Mouse (Mus musculus) limb, embryonic 10.5 days (tissue): ENCODE measurements around the gene Umad1. TPM values are rescaled to one million over a fixed set of nuclear protein-coding genes. Genes with fewer than 3 reads are reported as not detected.

ENCODE experiments used
- DNase-seq: peaks from one replicate; pipeline ENCODE4 v3.0.0-alpha.2; 2017; ENCODE audit warnings: low spot score
- H3K27ac ChIP-seq: fragments of 300-500 bp; sonication (generic); 2 replicates; pipeline ENCODE4 v1.5.1; 2016; ENCODE audit warnings: mild to moderate bottlenecking
- H3K27me3 ChIP-seq: fragments of 300-500 bp; sonication (generic); 2 replicates; pipeline ENCODE4 v1.6.1; 2016; ENCODE audit warnings: low read depth, mild to moderate bottlenecking; ENCODE audit not compliant: poor library complexity, severe bottlenecking
- H3K36me3 ChIP-seq: fragments of 300-500 bp; sonication (generic); 2 replicates; pipeline ENCODE4 v1.6.1; 2016; ENCODE audit warnings: mild to moderate bottlenecking, moderate library complexity
- H3K4me1 ChIP-seq: fragments of 300-500 bp; sonication (generic); 2 replicates; pipeline ENCODE4 v1.6.1; 2016
- H3K4me3 ChIP-seq: fragments of 300-500 bp; sonication (generic); 2 replicates; pipeline ENCODE4 v1.5.1; 2016; ENCODE audit warnings: mild to moderate bottlenecking, moderate library complexity
- H3K9me3 ChIP-seq: fragments of 300-500 bp; sonication (generic); replicated peaks from 2 replicates; pipeline ENCODE4 v1.6.1; 2016; ENCODE audit warnings: mild to moderate bottlenecking
- WGBS: fragments of 180-500 bp; shearing (Covaris S2); methylation state at CpG from one replicate; pipeline ENCODE4 v1.1.7; 2016; 5-methylcytosine and 5-hydroxymethylcytosine counted together
- polyA plus RNA-seq: library from polyadenylated mRNA; unstranded; fragments of >200 nt; fragmentation: Nextera tagmentation; extraction: Ambion mirVana; gene quantifications from 2 replicates; pipeline ENCODE4 v1.2.1, GENCODE M21; 2016

The Umad1 gene
- 14.4 and 15.3 TPM in 2 replicates for polyA plus RNA-seq

DNA sequence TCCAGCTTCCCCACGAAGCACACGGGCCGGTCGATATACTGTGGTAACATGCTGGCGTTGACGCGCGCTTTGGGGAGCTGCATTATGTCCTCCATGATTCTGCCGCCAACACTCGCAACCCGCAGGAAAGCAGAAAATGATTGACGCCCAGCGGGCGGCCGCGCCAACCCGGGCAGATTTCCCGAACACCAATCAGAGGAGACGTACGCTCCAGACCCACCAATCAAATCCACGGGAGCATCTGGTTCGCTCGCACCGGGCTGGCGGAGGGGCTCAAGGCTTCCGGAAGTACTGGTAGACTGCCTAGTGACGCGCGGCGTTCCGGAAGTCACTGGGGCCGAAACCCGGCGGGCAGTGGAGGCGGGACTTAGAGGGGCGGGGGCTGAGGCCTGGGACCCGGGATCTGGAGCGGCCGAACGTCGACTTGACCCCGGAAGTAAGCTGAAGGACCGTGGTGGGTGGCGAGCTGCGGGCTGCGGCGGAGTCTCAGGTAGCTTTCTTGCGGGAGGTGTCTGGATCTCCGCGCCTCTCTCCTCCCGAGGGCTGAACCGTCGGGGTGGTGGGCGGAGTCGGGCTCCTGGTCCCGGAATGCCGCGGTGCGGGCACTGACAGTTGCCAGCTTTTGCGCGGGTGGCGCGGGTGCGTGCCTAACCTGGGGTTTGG, at the start of gene Umad1, which contains the start of the genes Rpa3 and Gm45062:
Umad1 (plus strand) TSS at position 285 of the 663 bp plus-strand sequence.
Rpa3 (minus strand) TSS at position 170 of the 663 bp plus-strand sequence.
Gm45062 (plus strand) TSS at position 447 of the 663 bp plus-strand sequence.
- WGBS = under 1% methylated on average over 64 of the region's 64 CpGs
- peak within 1 kb of the TSS; percentile 66 for H3K4me3 ChIP-seq
- peaks cover 13% of the 10 kb centered on the region for H3K4me1 ChIP-seq

DNA sequence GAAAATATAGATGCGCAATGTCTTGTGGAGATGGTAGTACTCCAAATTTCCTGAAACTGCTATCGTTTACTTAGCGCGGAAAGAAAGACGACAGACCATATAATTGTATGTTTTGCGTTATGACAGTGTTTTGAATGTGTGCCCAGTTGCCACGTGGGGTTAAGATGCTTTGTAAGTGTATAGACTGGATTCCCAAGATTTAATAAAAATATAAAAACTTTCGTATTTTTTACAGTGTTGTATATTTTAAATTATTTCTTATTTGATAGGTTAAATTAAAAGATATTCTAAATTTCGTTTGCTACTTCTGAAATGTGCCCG, 49.3 kb upstream of the Umad1 start:
- peak overlapping the region; percentile 98 for H3K27ac ChIP-seq
- no peaks in the 10 kb centered on the region for H3K9me3 ChIP-seq
- H3K27me3 ChIP-seq = no peaks in the 10 kb centered on the region
- peaks cover 12% of the 10 kb centered on the region for H3K4me1 ChIP-seq
- no peak for DNase-seq
- peak overlapping the region; percentile 86 for H3K4me3 ChIP-seq
- peaks cover 25% of the 10 kb centered on the region for H3K36me3 ChIP-seq
- WGBS = 13% methylated on average over 10 of the region's 10 CpGs

More for the DNA sequence above, at the start of gene Umad1, which contains the start of the genes Rpa3 and Gm45062:
- Histone ChIP-seq H3K36me3 (peaks cover 22% of the 10 kb centered on the region), H3K9me3 (no peaks in the 10 kb centered on the region), H3K27me3 (no peaks in the 10 kb centered on the region), H3K27ac (peak within 1 kb of the TSS; percentile 86)
- peak; percentile 97 for DNase-seq

DNA sequence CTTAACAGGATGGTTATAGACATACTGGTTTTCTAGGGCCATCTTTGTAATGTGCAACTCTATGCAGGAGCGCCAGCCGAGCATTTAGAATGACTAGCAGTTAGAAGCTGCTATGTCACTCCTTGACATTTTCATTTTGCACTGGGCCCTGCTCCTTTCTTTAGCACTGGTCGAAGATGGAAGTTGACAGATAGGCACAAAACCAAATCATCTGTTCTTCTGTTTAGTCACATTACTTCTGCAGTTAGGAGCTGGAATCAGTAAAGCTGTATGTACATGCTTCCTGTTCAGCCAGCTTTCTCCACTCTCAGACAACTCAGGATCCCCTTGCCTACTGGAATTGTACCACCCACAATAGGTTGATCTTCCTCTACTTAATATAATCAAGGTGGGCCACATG, 48.4 kb upstream of the Umad1 start:
- Histone ChIP-seq H3K27ac (no peak overlapping the region), H3K4me1 (peaks cover 12% of the 10 kb centered on the region), H3K36me3 (peaks cover 33% of the 10 kb centered on the region), H3K9me3 (no peaks in the 10 kb centered on the region), H3K4me3 (peak overlapping the region; percentile 86; the same call in 1 of the 2 replicates), H3K27me3 (no peaks in the 10 kb centered on the region)
- no peak for DNase-seq
- WGBS = 95% methylated on average over 3 of the region's 3 CpGs

DNA sequence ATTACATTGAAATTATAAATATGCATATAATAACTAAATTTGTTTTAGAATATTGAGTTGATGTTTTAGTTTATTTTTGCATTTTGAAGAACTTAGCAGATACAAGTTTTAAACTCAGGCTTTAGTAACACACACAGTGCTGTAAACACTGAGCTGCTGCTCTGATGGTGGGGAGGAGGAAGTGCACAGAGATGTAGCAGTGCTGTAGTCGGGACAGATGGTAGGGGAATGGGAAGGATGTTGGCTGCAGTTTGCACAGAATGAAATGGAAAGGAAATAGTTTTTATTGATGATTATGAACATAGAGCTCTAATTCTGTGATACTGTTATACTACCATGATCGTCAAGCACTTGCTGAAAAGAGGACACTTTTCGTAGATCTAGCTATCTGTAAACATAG, 32.1 kb upstream of the Umad1 start:
- DNase-seq = no peak
- no peak overlapping the region for H3K4me3 ChIP-seq
- H3K9me3 ChIP-seq = no peaks in the 10 kb centered on the region
- H3K27me3 ChIP-seq = no peaks in the 10 kb centered on the region
- peaks cover 47% of the 10 kb centered on the region for H3K36me3 ChIP-seq
- WGBS = 88% methylated on average over 3 of the region's 3 CpGs
- no peaks in the 10 kb centered on the region for H3K4me1 ChIP-seq
- no peak overlapping the region for H3K27ac ChIP-seq

DNA sequence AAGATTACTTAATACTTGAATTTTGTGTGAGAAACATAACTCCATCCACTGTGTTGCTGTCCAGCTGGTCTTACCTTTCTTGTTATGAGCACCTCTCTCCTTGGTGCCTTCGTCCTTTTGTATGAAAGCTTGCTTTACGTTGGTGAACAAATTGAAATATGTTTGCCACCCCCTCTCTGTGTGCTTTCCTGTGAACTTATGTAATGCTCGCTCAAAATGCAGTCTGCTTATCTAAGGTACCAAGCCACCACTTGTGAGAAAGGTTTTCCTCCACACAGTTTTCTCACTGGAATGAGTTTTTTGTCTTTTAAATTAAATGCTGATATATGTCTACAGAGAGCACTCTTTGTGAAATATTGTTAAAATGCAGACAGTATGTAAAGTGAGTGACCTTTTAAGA, 30.5 kb upstream of the Umad1 start:
- 93% methylated on average over 3 of the region's 3 CpGs for WGBS
- no peaks in the 10 kb centered on the region for H3K9me3 ChIP-seq
- H3K4me3 ChIP-seq = no peak overlapping the region
- DNase-seq = no peak
- H3K27me3 ChIP-seq = no peaks in the 10 kb centered on the region
- no peak overlapping the region for H3K27ac ChIP-seq
- peaks cover 58% of the 10 kb centered on the region for H3K36me3 ChIP-seq
- no peaks in the 10 kb centered on the region for H3K4me1 ChIP-seq

DNA sequence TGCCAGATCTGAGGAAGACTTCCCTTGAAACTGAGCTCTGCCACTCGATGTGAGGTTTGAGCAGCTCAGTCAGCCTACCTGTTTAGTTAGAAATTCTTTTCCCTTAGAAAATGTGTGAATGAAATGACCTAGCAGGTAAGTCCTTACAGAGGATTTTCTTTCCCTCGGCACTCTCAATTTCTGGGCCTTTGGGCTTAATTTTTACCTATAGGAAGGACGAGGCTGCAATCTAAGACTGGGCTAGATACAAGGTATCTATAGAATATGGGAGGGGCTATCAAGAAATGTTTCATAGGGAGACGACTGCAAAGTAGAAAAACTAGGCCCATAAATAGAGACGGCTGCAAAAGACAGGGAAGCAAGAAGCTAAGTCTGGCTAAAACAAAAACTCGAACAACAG, 772 bp upstream of the Umad1 start:
- no peaks in the 10 kb centered on the region for H3K27me3 ChIP-seq
- H3K4me3 ChIP-seq = peak overlapping the region; percentile 66
- no peaks in the 10 kb centered on the region for H3K9me3 ChIP-seq
- peaks cover 29% of the 10 kb centered on the region for H3K36me3 ChIP-seq
- H3K27ac ChIP-seq = peak overlapping the region; percentile 86
- peaks cover 13% of the 10 kb centered on the region for H3K4me1 ChIP-seq
- 13% methylated on average over 6 of the region's 6 CpGs for WGBS
- no peak for DNase-seq

DNA sequence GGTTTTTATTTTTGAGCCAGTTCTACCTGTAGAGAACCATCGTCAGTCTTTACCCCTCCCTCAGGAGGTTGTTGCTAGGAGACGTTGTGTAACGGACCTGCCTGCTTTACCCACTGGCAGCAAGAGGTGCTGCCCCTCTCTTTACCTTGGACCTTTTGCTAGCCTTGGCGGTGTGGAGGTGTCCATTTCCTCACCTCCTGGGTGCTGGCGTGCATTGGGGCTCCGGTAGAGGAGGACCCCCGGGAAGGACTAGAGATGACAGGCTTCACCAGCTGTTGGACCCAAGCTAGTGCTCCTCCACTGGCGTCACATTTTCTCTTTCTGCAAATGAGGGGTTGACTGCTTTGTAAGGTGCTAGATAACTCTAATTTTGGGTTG, 568 bp downstream of the Umad1 start:
- no peak for DNase-seq
- H3K36me3 ChIP-seq = peaks cover 17% of the 10 kb centered on the region
- H3K4me1 ChIP-seq = peaks cover 13% of the 10 kb centered on the region
- no peaks in the 10 kb centered on the region for H3K27me3 ChIP-seq
- peak overlapping the region; percentile 86 for H3K27ac ChIP-seq
- no peaks in the 10 kb centered on the region for H3K9me3 ChIP-seq
- 0% methylated on average over 8 of the region's 8 CpGs for WGBS
- peak overlapping the region; percentile 66 for H3K4me3 ChIP-seq

DNA sequence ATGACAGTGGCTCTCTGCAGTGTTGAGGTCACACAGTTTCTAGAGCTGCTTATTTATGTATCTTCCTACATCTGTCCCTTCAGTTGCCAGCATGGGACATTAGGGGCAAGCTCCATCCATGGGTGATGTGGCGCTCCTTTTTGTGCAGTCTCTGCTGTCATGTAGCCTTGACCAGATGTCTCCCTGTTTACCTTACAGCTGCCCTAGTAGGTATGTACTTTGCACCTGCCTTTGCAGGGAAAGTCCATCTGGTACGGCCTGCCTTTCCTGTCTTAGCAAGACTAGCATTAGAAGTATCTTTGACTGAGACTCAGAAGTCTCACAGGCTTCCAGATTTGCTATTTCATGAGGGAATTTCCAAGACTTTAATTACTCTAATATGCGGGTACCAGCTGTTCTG, 12.0 kb downstream of the Umad1 start:
- 96% methylated on average over 3 of the region's 3 CpGs for WGBS
- Histone ChIP-seq H3K4me3 (no peak overlapping the region), H3K4me1 (no peaks in the 10 kb centered on the region), H3K27me3 (no peaks in the 10 kb centered on the region), H3K9me3 (no peaks in the 10 kb centered on the region), H3K36me3 (0 out of 2 replicates have a peak, but pooled peaks cover 5% of the 10 kb centered on the region), H3K27ac (no peak overlapping the region)
- DNase-seq = no peak

DNA sequence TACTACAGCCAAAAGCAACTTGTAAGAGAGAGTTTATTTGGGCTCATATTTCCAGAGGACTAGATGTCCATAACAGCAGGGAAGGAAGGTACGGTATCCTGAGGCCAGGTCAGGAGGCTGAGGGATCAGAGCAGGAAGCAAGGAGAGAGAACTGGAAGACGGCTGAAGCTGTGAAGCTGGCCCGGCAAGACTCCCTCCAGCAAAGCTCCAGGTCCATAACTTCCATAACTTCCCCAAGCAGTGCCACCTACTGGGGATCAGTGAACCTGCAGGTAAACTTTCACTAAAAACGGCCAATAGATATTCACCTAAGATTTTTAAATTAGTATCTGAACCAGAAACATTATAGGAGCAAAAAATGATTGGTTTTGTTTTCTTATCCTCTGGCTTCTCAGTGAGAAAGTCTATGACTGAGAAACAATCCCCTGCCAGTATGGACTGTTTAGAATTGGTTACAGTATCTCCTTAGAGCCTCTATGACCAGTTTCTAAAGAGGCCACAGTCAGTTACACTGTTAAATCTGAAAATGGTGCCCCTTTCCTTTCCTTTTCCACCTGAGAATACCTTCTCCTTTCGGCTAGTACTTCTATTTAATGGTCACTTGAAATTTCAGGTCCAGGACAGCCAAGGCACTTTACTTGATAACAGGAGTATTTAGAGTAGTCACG, 15.4 kb downstream of the Umad1 start:
- 33% methylated on average over 6 of the region's 6 CpGs for WGBS
- Histone ChIP-seq H3K27ac (no peak overlapping the region), H3K9me3 (no peaks in the 10 kb centered on the region), H3K36me3 (0 out of 2 replicates have a peak, but pooled peaks cover 5% of the 10 kb centered on the region), H3K4me1 (no peaks in the 10 kb centered on the region), H3K4me3 (no peak overlapping the region), H3K27me3 (no peaks in the 10 kb centered on the region)
- DNase-seq = peak; percentile 59

DNA sequence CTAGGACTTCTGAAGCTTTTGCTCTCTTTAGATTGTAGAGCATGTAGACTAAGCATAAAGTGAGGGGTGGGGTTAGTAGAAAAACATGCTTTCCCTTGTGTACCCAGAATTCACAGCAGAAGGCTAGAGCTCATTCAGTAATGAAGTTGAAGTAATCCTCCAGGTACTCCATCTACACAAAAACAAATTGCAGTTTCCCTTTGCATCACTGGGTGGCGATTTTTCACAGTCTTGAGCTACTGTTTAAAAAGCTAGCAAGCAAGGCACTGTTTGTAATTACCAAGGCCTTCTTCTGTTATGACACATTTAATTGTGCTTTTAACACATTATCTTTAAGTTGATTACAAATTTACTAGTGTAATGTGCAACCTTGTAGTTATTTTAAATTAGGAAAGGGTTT, 16.0 kb downstream of the Umad1 start:
- H3K9me3 ChIP-seq = no peaks in the 10 kb centered on the region
- 3% methylated on average over 1 of the region's 1 CpGs for WGBS
- no peak overlapping the region for H3K27ac ChIP-seq
- no peaks in the 10 kb centered on the region for H3K27me3 ChIP-seq
- no peak for DNase-seq
- H3K4me1 ChIP-seq = no peaks in the 10 kb centered on the region
- H3K36me3 ChIP-seq = 0 out of 2 replicates have a peak, but pooled peaks cover 5% of the 10 kb centered on the region
- no peak overlapping the region for H3K4me3 ChIP-seq

DNA sequence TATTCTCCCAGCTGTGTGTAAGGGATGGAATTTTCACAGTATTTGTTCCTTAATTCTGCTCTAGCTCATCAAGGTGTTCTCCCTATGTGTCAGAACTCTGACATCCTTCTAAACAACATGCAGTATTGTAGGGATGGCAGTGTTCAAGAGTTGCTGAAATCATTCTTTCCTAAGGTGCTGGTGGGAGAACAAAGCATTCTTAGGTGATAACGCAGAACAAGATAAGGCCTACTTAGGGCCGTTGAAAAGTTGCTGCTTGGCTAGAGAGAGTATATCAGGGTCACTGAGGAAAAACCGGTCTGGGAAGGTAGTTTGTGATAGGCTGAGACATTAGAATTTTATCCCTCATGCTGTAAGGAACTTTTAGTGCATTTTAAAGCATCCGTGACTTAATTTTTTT, 17.3 kb downstream of the Umad1 start:
- Histone ChIP-seq H3K4me1 (no peaks in the 10 kb centered on the region), H3K27ac (no peak overlapping the region), H3K9me3 (no peaks in the 10 kb centered on the region), H3K27me3 (no peaks in the 10 kb centered on the region), H3K36me3 (0 out of 2 replicates have a peak, but pooled peaks cover 3% of the 10 kb centered on the region), H3K4me3 (no peak overlapping the region)
- no peak for DNase-seq
- WGBS = 78% methylated on average over 4 of the region's 4 CpGs

DNA sequence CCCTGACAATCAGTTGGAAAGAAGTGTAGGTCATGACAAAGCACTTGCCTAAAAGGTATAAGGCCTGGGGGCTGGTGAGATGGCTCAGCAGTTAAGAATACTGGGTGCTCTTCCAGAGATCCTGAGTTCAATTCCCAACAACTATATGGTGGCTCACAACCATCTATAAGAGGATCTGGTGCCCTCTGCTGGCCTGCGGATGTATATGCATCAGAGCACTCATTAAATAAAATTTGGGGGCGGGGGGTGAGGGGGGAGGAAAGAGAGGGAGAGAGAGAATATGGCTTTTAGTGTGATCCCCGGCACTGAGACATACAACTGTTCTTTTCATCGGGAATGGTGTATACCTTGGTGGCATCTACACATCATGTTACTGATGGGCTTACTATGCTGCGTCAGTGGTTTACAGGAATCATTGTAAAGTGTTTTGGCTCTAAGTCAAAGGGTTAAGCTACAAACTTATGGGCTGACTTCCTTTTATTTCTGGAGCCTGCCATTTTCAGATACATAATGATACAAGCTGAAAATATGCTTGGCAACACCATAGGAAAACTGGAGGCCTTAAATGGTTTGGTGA, 19.4 kb downstream of the Umad1 start:
- no peaks in the 10 kb centered on the region for H3K9me3 ChIP-seq
- peak; percentile 37 for DNase-seq
- no peaks in the 10 kb centered on the region for H3K27me3 ChIP-seq
- H3K27ac ChIP-seq = no peak overlapping the region
- no peak overlapping the region for H3K4me3 ChIP-seq
- H3K36me3 ChIP-seq = no peaks in the 10 kb centered on the region
- WGBS = 74% methylated on average over 5 of the region's 5 CpGs
- H3K4me1 ChIP-seq = no peaks in the 10 kb centered on the region

DNA sequence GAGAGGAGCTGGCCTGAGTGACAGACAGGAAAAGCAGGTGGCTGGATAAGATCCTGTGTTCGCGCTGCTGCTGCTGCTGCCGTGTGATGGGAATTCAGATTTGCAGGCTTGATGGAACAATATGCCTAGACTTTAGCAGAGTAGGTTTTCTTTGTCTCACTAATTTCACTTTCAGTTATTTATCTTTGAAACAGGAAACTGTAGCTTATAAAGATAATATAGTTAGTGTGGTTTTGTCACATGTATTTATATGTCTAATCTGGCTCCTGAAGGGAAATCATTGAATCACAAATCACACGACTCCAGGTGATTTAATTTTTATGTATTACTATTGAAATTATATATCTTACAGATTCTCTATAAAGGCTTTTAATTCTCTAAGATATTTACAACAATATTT, 24.2 kb downstream of the Umad1 start:
- WGBS = 92% methylated on average over 4 of the region's 4 CpGs
- H3K9me3 ChIP-seq = no peaks in the 10 kb centered on the region
- DNase-seq = no peak
- H3K4me3 ChIP-seq = no peak overlapping the region
- no peaks in the 10 kb centered on the region for H3K27me3 ChIP-seq
- H3K4me1 ChIP-seq = no peaks in the 10 kb centered on the region
- H3K36me3 ChIP-seq = no peaks in the 10 kb centered on the region
- no peak overlapping the region for H3K27ac ChIP-seq
